Mouse (Mus musculus) liver, embryonic 11.5 days (tissue): ENCODE results near the gene Slc5a6. TPM values are rescaled to one million over a fixed set of nuclear protein-coding genes. Genes with fewer than 3 reads are reported as not detected.

ENCODE experiments used
- ATAC-seq: fragments of 200-750 bp; cut with Nextera tagmentation; replicated peaks from 2 replicates; pipeline ENCODE4 v1.8.0; 2017; ENCODE audit warnings: moderate number of reproducible peaks, mild to moderate bottlenecking, moderate TSS enrichment, moderate library complexity; ENCODE audit not compliant: low FRiP score
- DNase-seq: peaks from one replicate; pipeline ENCODE4 v3.0.0-alpha.2; 2017; ENCODE audit warnings: low spot score
- H3K27ac ChIP-seq: fragments of 300-500 bp; sonication (generic); 2 replicates; pipeline ENCODE4 v1.5.1; 2014; ENCODE audit warnings: mild to moderate bottlenecking, low read depth, low read length, control low read depth
- H3K27me3 ChIP-seq: fragments of 300-500 bp; sonication (generic); replicated peaks from 2 replicates; pipeline ENCODE4 v1.6.1; 2014; ENCODE audit warnings: low read length, mixed read lengths; ENCODE audit not compliant: control insufficient read depth, insufficient read depth
- H3K36me3 ChIP-seq: fragments of 300-500 bp; sonication (generic); 2 replicates; pipeline ENCODE4 v1.6.1; 2014; ENCODE audit warnings: mild to moderate bottlenecking, low read length, moderate library complexity, mixed read lengths; ENCODE audit not compliant: control insufficient read depth, insufficient read depth
- H3K4me1 ChIP-seq: fragments of 300-500 bp; sonication (generic); replicated peaks from 2 replicates; pipeline ENCODE4 v1.6.1; 2014; ENCODE audit warnings: low read length, mixed read lengths; ENCODE audit not compliant: control insufficient read depth, insufficient read depth
- H3K4me2 ChIP-seq: fragments of 300-500 bp; sonication (generic); 2 replicates; pipeline ENCODE4 v1.6.1; 2014; ENCODE audit warnings: mild to moderate bottlenecking, control low read depth, moderate library complexity
- H3K4me3 ChIP-seq: fragments of 300-500 bp; sonication (generic); 2 replicates; pipeline ENCODE4 v1.5.1; 2014; ENCODE audit warnings: low read depth, low read length, control low read depth
- H3K9ac ChIP-seq: fragments of 300-500 bp; sonication (generic); 2 replicates; pipeline ENCODE4 v1.6.1; 2014; ENCODE audit warnings: low read depth, low read length, control low read depth
- H3K9me3 ChIP-seq: fragments of 300-500 bp; sonication (generic); 2 replicates; pipeline ENCODE4 v1.6.1; 2016; ENCODE audit warnings: low read length, inconsistent platforms, mixed read lengths; ENCODE audit not compliant: control insufficient read depth
- WGBS: fragments of 180-500 bp; shearing (Covaris S2); extraction: QIAGEN DNeasy Blood & Tissue Kit; methylation state at CpG from one replicate; pipeline ENCODE4 v1.1.7; 2014; 5-methylcytosine and 5-hydroxymethylcytosine counted together
- polyA plus RNA-seq: library from polyadenylated mRNA; unstranded; fragments of >200 nt; fragmentation: Nextera tagmentation; extraction: Ambion mirVana; gene quantifications from 2 replicates; pipeline ENCODE4 v1.2.1, GENCODE M21; 2014

The Slc5a6 gene
- polyA plus RNA-seq, 1 experiment from 2014 or later = 9.3 TPM

DNA sequence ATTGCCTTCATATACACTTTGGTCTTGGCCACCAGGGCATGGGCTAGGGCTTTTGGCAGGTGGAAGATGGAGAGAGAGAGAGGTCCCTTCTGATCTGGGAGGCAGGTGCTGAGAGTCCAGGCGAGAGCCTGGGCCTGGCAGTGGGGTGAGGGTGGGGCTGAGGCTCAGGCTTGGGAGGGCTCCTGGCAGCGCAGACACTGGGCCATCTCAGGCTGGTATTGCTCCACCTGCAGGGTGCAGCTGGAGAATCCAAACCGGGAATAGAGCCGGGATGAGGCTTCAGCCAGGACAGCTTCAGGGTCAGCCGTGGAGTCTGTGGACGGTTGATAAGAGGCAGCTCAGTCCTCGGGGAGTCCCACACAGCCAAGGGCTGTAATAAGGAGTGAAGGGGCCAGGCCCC, 37.9 kb upstream of the Slc5a6 start:
- Histone ChIP-seq H3K9me3 (no peaks in the 10 kb centered on the region), H3K9ac (no peak overlapping the region), H3K4me1 (peaks cover 11% of the 10 kb centered on the region), H3K27me3 (peaks cover 45% of the 10 kb centered on the region), H3K4me2 (no peak overlapping the region), H3K27ac (no peak overlapping the region), H3K4me3 (no peak overlapping the region), H3K36me3 (no peaks in the 10 kb centered on the region)
- ATAC-seq (no peak), DNase-seq (no peak)
- 25% methylated on average over 7 of the region's 7 CpGs for WGBS

DNA sequence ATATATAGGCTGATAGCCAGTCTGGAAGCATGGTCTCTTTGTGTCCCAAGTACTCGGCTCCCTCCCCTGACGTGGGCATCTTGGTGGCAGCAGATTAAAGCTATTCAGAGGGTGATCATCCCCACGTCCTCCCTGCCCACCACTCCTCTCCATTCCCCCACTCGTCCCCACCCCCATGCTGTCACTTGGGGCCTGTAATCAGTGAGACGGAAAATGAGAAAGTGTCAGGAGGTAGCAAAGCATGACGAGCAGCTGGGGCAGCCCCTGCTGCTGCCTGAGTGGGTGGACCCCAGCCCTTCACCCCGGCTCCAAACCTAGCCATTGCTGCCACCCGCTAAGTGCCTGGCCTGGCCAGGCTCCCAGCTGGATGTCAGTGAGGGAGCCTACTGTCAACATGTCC, 35.2 kb upstream of the Slc5a6 start:
- ATAC-seq (no peak), DNase-seq (no peak)
- H3K4me2 ChIP-seq = no peak overlapping the region
- peaks cover 11% of the 10 kb centered on the region for H3K4me1 ChIP-seq
- peaks cover 18% of the 10 kb centered on the region for H3K27me3 ChIP-seq
- H3K4me3 ChIP-seq = no peak overlapping the region
- H3K9ac ChIP-seq = no peak overlapping the region
- no peaks in the 10 kb centered on the region for H3K9me3 ChIP-seq
- 26% methylated on average over 8 of the region's 8 CpGs for WGBS
- no peak overlapping the region for H3K27ac ChIP-seq
- peaks cover 2% of the 10 kb centered on the region; the same call in 1 of the 2 replicates for H3K36me3 ChIP-seq

GRCm38 (mm10) chr5:31082935-31083625, 34.4 kb upstream of the Slc5a6 start:
- DNase-seq (no peak), ATAC-seq (no peak)
- Histone ChIP-seq H3K27ac (no peak overlapping the region), H3K4me1 (peaks cover 11% of the 10 kb centered on the region), H3K27me3 (peaks cover 10% of the 10 kb centered on the region), H3K4me3 (no peak overlapping the region), H3K36me3 (peaks cover 9% of the 10 kb centered on the region), H3K9ac (no peak overlapping the region), H3K4me2 (peak overlapping the region; percentile 43), H3K9me3 (no peaks in the 10 kb centered on the region)
- WGBS = 8% methylated on average over 12 of the region's 12 CpGs

- WGBS = 15% methylated on average over 5 of the region's 5 CpGs
- H3K27me3 ChIP-seq = peaks cover 5% of the 10 kb centered on the region
- no peak overlapping the region for H3K27ac ChIP-seq
- peaks cover 11% of the 10 kb centered on the region for H3K4me1 ChIP-seq
- no peak overlapping the region for H3K9ac ChIP-seq
- peaks cover 16% of the 10 kb centered on the region for H3K36me3 ChIP-seq
- no peaks in the 10 kb centered on the region for H3K9me3 ChIP-seq
- H3K4me3 ChIP-seq = no peak overlapping the region
- peak; percentile 60 for ATAC-seq
- DNase-seq = peak; percentile 57
- H3K4me2 ChIP-seq = peak overlapping the region; percentile 43
Observed at GRCm38 (mm10) chr5:31082355-31082754, 33.6 kb upstream of the Slc5a6 start.

DNA sequence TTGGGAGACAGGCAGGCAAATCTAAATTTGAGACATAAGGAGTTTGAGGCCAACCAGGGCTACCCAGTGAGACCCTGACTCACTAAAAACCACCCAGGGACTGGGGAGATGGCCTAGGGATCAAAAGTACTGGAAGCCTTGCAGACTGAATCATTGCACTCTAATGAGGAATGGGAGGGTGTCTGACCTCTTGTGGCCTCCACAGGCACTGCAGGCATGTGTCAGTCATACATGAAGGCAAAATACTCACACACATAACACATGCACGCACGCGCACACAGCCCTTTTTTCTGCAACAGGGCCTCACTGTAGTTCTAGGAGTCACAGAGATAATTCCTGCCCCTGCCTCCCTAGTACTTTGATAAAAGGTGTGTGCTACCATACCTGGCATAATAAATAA, 32.7 kb upstream of the Slc5a6 start:
- Histone ChIP-seq H3K27ac (no peak overlapping the region), H3K9me3 (no peaks in the 10 kb centered on the region), H3K27me3 (peaks cover 1% of the 10 kb centered on the region; the same call in 1 of the 2 replicates), H3K4me1 (peaks cover 11% of the 10 kb centered on the region), H3K36me3 (peaks cover 25% of the 10 kb centered on the region), H3K4me3 (no peak overlapping the region), H3K4me2 (no peak overlapping the region), H3K9ac (no peak overlapping the region)
- no peak for ATAC-seq
- 68% methylated on average over 3 of the region's 3 CpGs for WGBS
- DNase-seq = no peak

DNA sequence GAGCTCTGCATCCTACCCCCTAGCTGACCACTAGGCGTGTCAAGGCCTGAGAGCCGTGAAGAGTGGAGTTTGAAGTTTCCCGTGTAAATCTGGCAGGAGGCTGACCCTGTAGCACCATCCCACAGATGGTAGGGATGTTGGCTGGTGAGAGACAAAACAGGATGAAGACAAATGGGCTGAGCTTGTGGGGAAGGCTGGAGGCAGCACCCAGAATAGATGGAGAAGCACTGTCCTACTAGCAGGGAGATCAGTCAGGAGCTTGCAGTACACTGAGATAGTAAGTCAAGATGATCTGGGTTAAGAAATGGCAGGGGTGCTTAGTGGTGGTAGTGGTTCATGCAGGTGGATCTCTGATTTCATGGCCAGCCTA, 32.1 kb upstream of the Slc5a6 start:
- no peaks in the 10 kb centered on the region for H3K9me3 ChIP-seq
- no peak overlapping the region for H3K4me2 ChIP-seq
- peaks cover 11% of the 10 kb centered on the region for H3K4me1 ChIP-seq
- peaks cover 31% of the 10 kb centered on the region for H3K36me3 ChIP-seq
- WGBS = 61% methylated on average over 3 of the region's 3 CpGs
- no peaks in the 10 kb centered on the region for H3K27me3 ChIP-seq
- H3K4me3 ChIP-seq = no peak overlapping the region
- ATAC-seq = no peak
- no peak overlapping the region for H3K27ac ChIP-seq
- DNase-seq = no peak
- no peak overlapping the region for H3K9ac ChIP-seq

GRCm38 (mm10) chr5:31080059-31080794, 31.5 kb upstream of the Slc5a6 start:
- H3K4me3 ChIP-seq = no peak overlapping the region
- no peaks in the 10 kb centered on the region for H3K9me3 ChIP-seq
- no peak overlapping the region for H3K27ac ChIP-seq
- no peaks in the 10 kb centered on the region for H3K27me3 ChIP-seq
- no peak for ATAC-seq
- H3K36me3 ChIP-seq = peaks cover 36% of the 10 kb centered on the region
- WGBS = 79% methylated on average over 13 of the region's 13 CpGs
- no peak overlapping the region for H3K4me2 ChIP-seq
- no peak overlapping the region for H3K9ac ChIP-seq
- peaks cover 11% of the 10 kb centered on the region for H3K4me1 ChIP-seq
- no peak for DNase-seq

GRCm38 (mm10) chr5:31076346-31076745, 27.6 kb upstream of the Slc5a6 start:
- 87% methylated on average over 13 of the region's 13 CpGs for WGBS
- Histone ChIP-seq H3K9me3 (no peaks in the 10 kb centered on the region), H3K36me3 (peaks cover 72% of the 10 kb centered on the region), H3K4me1 (no peaks in the 10 kb centered on the region), H3K4me2 (no peak overlapping the region), H3K27me3 (no peaks in the 10 kb centered on the region), H3K9ac (no peak overlapping the region), H3K4me3 (no peak overlapping the region), H3K27ac (no peak overlapping the region)
- DNase-seq (no peak), ATAC-seq (no peak)

DNA sequence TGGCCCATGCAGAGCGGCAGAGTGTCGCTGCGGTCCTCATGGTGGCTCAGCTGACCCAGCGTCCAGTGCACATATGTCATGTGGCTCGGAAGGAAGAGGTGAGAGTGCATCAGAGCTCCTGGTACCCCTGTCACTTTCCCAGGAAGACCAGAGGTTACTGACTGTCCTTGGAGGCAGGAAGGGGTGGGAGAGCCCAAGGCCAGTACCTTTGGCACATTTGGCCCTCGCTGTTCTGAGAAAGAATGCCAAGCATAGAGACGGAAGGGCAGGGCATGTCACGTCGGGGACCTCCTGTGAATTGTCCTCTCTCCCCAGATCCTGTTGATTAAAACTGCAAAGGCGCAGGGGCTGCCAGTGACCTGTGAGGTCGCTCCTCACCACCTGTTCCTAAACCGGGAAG, 24.5 kb upstream of the Slc5a6 start:
- WGBS = 93% methylated on average over 12 of the region's 12 CpGs
- ATAC-seq (no peak), DNase-seq (no peak)
- Histone ChIP-seq H3K9ac (no peak overlapping the region), H3K27ac (no peak overlapping the region), H3K9me3 (no peaks in the 10 kb centered on the region), H3K4me2 (no peak overlapping the region), H3K4me3 (no peak overlapping the region), H3K4me1 (no peaks in the 10 kb centered on the region), H3K36me3 (peaks cover 89% of the 10 kb centered on the region), H3K27me3 (no peaks in the 10 kb centered on the region)
